Mouse (Mus musculus): Measurements from ENCODE around the gene Map3k5. TPM values are rescaled to one million over a fixed set of nuclear protein-coding genes. Genes with fewer than 3 reads are reported as not detected.

Gene Map3k5
- polyA plus RNA-seq, 1 experiment from 2014 or later: 1.9 TPM

DNA sequence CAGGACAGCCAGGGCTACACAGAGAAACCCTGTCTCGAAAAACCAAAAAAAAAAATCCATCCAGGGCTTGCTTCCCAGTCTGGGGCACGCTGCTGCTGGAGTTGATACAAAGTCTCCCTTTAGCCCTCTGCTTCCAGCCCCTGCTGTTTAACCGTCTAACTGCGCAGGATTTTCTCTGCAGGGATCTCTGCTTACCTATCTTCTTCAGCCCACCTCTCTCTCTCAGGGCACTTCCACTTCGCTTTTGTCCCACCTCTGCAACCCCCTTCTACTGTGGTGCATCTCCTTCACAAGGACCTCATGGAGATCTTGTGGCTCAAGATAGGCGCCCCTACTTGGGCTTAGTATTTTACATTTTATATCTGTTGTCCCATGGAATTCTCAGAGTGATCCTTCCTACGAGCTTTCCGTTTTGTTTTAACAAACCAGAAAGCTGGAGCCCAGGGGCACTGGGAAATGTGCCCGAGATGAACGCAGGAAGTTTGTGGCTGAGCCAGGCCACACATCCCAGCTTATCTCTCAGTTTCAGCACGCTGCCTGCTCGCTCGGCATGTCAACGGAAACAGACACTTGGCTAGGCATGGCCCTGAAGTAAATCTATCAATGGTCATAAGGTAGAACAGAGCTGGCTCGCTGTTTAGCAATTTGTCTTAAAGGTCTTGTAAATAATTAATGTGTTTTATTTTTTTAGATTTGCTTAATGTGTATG lies 201.2 kb downstream of the Map3k5 start:
- H3K36me3 ChIP-seq (ENCODE audit: control insufficient read depth, insufficient read depth, low read length): no peaks in the 10 kb centered on the region
- no peak overlapping the region for H3K9ac ChIP-seq (replicated peaks; ENCODE audit: low read depth, low read length)
- no peaks in the 10 kb centered on the region for H3K27me3 ChIP-seq (ENCODE audit: control insufficient read depth, insufficient read depth, low read length)
- no peak overlapping the region for H3K27ac ChIP-seq (ENCODE audit: low read depth, low read length)
- no peaks in the 10 kb centered on the region for H3K4me1 ChIP-seq (ENCODE audit: control insufficient read depth, insufficient read depth, low read length)
- 81% methylated on average over 15 of the region's 15 CpGs for WGBS
- H3K4me3 ChIP-seq (ENCODE audit: low read depth, low read length): no peak overlapping the region
- H3K9me3 ChIP-seq (ENCODE audit: control insufficient read depth, low read length): no peaks in the 10 kb centered on the region
- H3K4me2 ChIP-seq (ENCODE audit: low read depth, low read length): no peak overlapping the region
- no peak for ATAC-seq (ENCODE audit: low read depth)

DNA sequence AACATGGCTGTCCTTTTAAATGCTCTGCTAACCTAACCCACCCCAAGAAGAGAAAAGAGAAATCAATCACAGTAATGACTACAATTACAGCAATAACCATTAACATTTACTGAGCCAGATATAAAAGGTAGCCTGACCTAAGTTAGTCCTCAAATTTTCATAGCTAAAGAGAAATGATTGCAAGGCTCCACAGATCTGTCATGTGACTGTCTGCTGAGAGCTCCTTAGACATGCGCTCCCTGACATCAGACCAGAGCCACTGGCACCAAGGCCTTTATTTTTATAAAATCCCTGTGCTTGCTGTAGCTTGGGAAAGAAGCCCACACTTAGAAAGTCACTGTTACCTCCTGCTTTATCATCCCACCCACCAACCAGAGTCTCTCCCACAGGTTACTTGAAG lies 202.2 kb downstream of the Map3k5 start:
- no peaks in the 10 kb centered on the region for H3K27me3 ChIP-seq (ENCODE audit: control insufficient read depth, insufficient read depth, low read length)

DNA sequence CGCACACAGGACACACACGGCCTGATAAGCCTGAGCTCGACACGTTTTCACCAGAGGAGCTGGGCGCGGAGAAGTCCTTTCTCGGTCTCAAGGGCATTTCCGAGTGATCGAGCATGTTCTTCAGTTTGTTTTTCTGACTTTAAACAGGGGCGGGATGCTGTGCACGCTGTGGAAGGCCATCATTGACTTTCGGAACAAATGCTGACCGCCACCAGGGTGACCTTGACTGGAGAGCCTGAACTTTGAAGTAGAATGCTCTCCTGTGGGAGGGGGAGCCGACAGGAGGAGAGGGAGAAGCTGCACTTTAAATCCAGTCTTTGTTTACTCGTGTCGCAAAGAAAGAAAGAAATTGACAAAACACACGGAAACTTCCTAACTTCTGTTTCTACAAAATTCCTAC lies 207.1 kb downstream of the Map3k5 start:
- no peak overlapping the region for H3K4me2 ChIP-seq (ENCODE audit: low read depth, low read length)
- H3K4me3 ChIP-seq (ENCODE audit: low read depth, low read length): no peak overlapping the region
- H3K9ac ChIP-seq (replicated peaks; ENCODE audit: low read depth, low read length): no peak overlapping the region
- H3K27me3 ChIP-seq (ENCODE audit: control insufficient read depth, insufficient read depth, low read length): no peaks in the 10 kb centered on the region
- H3K9me3 ChIP-seq (ENCODE audit: control insufficient read depth, low read length): no peaks in the 10 kb centered on the region
- ATAC-seq (ENCODE audit: low read depth): no peak
- no peak overlapping the region for H3K27ac ChIP-seq (ENCODE audit: low read depth, low read length)
- no peaks in the 10 kb centered on the region for H3K36me3 ChIP-seq (ENCODE audit: control insufficient read depth, insufficient read depth, low read length)
- 40% methylated on average over 17 of the region's 17 CpGs for WGBS
- H3K4me1 ChIP-seq (ENCODE audit: control insufficient read depth, insufficient read depth, low read length): no peaks in the 10 kb centered on the region

More for the DNA sequence above, 202.2 kb downstream of the Map3k5 start:
- 92% methylated on average over 1 of the region's 1 CpGs for WGBS
- Histone ChIP-seq H3K4me1 (ENCODE audit: control insufficient read depth, insufficient read depth, low read length) (no peaks in the 10 kb centered on the region), H3K36me3 (ENCODE audit: control insufficient read depth, insufficient read depth, low read length) (no peaks in the 10 kb centered on the region), H3K9ac (replicated peaks; ENCODE audit: low read depth, low read length) (no peak overlapping the region), H3K27ac (ENCODE audit: low read depth, low read length) (no peak overlapping the region), H3K4me3 (ENCODE audit: low read depth, low read length) (no peak overlapping the region), H3K9me3 (ENCODE audit: control insufficient read depth, low read length) (no peaks in the 10 kb centered on the region), H3K4me2 (ENCODE audit: low read depth, low read length) (no peak overlapping the region)
- ATAC-seq (ENCODE audit: low read depth): no peak

DNA sequence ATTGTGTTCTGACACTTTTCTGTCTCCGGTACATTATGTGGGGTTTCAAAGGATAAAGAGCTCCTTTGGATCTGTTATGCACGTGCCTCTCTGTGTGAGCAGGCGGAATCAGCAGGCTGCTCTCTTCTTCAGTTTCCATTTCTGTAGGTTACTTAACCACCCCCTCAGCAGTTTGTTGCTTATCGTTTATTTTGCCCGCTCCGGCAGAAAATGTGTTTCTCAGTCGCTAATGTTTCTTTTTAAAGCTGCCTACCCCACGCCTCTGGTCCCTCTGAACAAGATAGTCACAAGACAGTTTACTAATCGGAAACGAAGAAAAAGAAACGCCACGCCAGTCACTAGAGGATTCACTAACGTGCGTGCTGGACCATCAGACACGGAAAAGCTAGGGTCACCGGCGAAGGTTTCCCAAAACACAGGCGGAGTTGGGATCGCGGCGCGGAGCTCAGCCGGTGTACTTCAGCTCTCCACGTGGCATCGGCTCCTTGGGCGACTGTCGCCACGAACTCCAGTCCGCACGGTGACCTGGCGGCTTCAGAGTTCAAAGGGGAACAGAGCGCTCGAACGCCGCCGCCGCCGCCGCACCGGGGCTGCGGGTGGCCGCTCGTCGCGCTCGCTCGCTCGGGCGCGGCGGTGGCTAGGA lies 214.0 kb downstream of the Map3k5 start, which contains the start of gene Map7:
TSS of gene Map7 (plus strand) at position 342 of the 643 bp plus-strand sequence.
- Histone ChIP-seq H3K36me3 (ENCODE audit: control insufficient read depth, insufficient read depth, low read length) (no peaks in the 10 kb centered on the region), H3K4me1 (ENCODE audit: control insufficient read depth, insufficient read depth, low read length) (0 out of 2 replicates have a peak, but pooled peaks cover 2% of the 10 kb centered on the region), H3K27me3 (ENCODE audit: control insufficient read depth, insufficient read depth, low read length) (peaks cover 26% of the 10 kb centered on the region), H3K4me2 (ENCODE audit: low read depth, low read length) (peak within 1 kb of the TSS; percentile 92), H3K27ac (ENCODE audit: low read depth, low read length) (no peak within 1 kb of the TSS), H3K4me3 (ENCODE audit: low read depth, low read length) (peak within 1 kb of the TSS; percentile 67), H3K9ac (replicated peaks; ENCODE audit: low read depth, low read length) (peak within 1 kb of the TSS; percentile 59), H3K9me3 (ENCODE audit: control insufficient read depth, low read length) (no peaks in the 10 kb centered on the region)
- 5% methylated on average over 51 of the region's 51 CpGs for WGBS
- ATAC-seq (ENCODE audit: low read depth): peak; percentile 9; the same call in 1 of the 2 replicates

DNA sequence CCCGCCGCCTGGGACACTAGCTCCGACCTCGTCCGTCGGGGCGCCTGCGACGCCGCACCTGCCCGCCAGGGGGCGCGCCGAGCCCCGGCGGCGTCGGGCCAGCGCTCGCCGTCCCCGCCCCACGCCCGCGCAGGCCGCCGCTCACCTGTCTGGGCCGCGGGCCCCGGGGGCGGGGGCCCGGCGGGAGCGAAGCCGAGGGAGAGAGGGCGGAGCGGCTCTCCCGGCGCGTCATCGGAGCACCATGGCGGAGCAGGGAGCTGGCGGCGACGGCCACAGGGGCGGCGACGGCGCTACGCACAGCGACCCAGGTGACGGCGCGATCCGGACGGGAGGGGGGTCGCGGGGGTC lies 214.5 kb downstream of the Map3k5 start:
- Histone ChIP-seq H3K27ac (ENCODE audit: low read depth, low read length) (no peak overlapping the region), H3K4me1 (ENCODE audit: control insufficient read depth, insufficient read depth, low read length) (0 out of 2 replicates have a peak, but pooled peaks cover 2% of the 10 kb centered on the region), H3K4me2 (ENCODE audit: low read depth, low read length) (peak overlapping the region; percentile 92), H3K9ac (replicated peaks; ENCODE audit: low read depth, low read length) (peak overlapping the region; percentile 59), H3K27me3 (ENCODE audit: control insufficient read depth, insufficient read depth, low read length) (peaks cover 26% of the 10 kb centered on the region), H3K36me3 (ENCODE audit: control insufficient read depth, insufficient read depth, low read length) (no peaks in the 10 kb centered on the region), H3K4me3 (ENCODE audit: low read depth, low read length) (peak overlapping the region; percentile 67), H3K9me3 (ENCODE audit: control insufficient read depth, low read length) (no peaks in the 10 kb centered on the region)
- WGBS: 0% methylated on average over 47 of the region's 58 CpGs
- ATAC-seq (ENCODE audit: low read depth): peak; percentile 77

DNA sequence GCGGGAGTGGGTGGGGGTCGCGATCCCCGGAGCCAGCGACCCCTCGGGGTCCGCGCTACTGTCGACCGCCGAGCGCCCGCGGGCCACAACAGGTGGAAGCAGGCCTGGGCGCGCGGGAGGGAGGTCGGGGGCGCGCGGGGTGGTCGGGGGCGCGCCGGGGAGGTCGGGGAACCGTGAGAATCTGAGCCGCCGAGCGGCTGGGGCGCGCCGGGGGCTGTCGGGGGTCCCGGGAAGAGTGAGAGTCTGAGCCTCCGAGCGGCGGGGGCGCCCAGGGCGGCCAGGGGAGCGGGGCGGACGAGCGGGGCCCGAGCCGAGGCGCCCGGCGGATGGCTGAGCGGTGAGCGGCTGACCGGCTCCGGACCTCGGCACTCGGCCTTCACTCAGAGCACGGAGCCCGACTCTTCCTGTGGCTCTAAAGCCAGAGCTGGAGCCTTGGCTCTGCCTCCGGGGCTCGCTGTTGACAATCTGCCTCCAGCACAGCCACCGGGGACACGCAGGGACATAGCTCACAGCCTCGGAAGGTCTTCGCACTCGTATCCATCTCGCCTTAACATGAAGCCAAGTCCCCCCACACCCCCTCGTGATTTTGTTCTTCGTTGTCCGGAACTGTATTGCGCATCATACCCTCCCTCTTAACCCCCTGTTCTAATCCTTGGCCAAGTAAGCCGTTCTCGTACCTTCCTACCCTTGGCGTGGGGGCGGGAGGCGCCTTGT lies 215.0 kb downstream of the Map3k5 start:
- Histone ChIP-seq H3K27ac (ENCODE audit: low read depth, low read length) (no peak overlapping the region), H3K4me3 (ENCODE audit: low read depth, low read length) (peak overlapping the region; percentile 67), H3K9me3 (ENCODE audit: control insufficient read depth, low read length) (no peaks in the 10 kb centered on the region), H3K4me1 (ENCODE audit: control insufficient read depth, insufficient read depth, low read length) (0 out of 2 replicates have a peak, but pooled peaks cover 2% of the 10 kb centered on the region), H3K27me3 (ENCODE audit: control insufficient read depth, insufficient read depth, low read length) (peaks cover 26% of the 10 kb centered on the region), H3K4me2 (ENCODE audit: low read depth, low read length) (peak overlapping the region; percentile 92), H3K36me3 (ENCODE audit: control insufficient read depth, insufficient read depth, low read length) (no peaks in the 10 kb centered on the region), H3K9ac (replicated peaks; ENCODE audit: low read depth, low read length) (peak overlapping the region; percentile 59)
- WGBS: under 1% methylated on average over 44 of the region's 74 CpGs
- ATAC-seq (ENCODE audit: low read depth): peak; percentile 78

DNA sequence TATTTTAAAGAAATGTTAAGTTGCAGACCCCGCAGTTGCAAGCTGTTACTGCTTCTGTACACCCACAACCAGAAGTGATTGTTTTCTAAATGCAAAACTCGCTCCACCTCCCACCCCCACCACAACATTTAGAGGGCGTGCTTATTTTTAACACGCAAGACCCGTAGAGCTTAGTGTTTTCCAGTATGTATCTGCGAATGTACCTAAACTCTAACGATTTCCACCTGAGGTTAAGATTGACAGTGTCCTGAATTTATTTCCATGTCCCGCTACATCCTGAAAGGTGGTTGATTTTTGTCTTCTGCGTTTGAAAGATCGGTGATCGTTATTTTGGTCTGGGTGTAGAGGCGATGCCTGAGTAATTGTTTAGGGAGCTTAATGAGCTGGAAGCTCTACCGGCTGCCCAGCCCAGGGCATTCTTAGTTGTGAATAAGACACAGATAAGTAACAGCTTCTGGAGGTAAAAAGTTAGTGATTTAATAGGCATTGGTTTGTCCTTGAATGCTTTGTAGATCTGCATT lies 215.6 kb downstream of the Map3k5 start:
- Histone ChIP-seq H3K9me3 (ENCODE audit: control insufficient read depth, low read length) (no peaks in the 10 kb centered on the region), H3K4me1 (ENCODE audit: control insufficient read depth, insufficient read depth, low read length) (0 out of 2 replicates have a peak, but pooled peaks cover 2% of the 10 kb centered on the region), H3K27me3 (ENCODE audit: control insufficient read depth, insufficient read depth, low read length) (peaks cover 26% of the 10 kb centered on the region), H3K9ac (replicated peaks; ENCODE audit: low read depth, low read length) (peak overlapping the region; percentile 59), H3K4me3 (ENCODE audit: low read depth, low read length) (peak overlapping the region; percentile 67), H3K27ac (ENCODE audit: low read depth, low read length) (no peak overlapping the region), H3K36me3 (ENCODE audit: control insufficient read depth, insufficient read depth, low read length) (no peaks in the 10 kb centered on the region), H3K4me2 (ENCODE audit: low read depth, low read length) (peak overlapping the region; percentile 92)
- 1% methylated on average over 13 of the region's 13 CpGs for WGBS
- no peak for ATAC-seq (ENCODE audit: low read depth)

DNA sequence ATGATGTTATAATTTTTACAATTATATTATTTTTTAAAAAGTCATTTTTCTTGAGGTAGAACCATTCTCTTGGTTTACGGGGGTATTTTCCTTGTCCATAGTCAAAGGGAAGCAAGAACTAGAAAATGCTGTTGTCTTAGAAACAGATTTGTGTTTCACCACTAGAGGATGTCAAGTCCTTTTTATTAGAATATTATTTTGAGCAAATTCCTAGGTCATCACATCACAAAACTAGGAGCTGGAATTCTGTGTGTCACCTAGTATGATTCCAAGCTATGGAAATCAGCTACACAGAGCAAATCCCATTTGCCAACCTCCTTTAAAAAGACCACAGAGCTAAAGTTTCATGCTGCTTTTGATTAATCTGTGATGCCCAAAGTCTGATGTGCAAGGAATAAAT lies 217.9 kb downstream of the Map3k5 start:
- no peaks in the 10 kb centered on the region for H3K36me3 ChIP-seq (ENCODE audit: control insufficient read depth, insufficient read depth, low read length)
- H3K9ac ChIP-seq (replicated peaks; ENCODE audit: low read depth, low read length): no peak overlapping the region
- peaks cover 26% of the 10 kb centered on the region for H3K27me3 ChIP-seq (ENCODE audit: control insufficient read depth, insufficient read depth, low read length)
- ATAC-seq (ENCODE audit: low read depth): no peak
- H3K4me3 ChIP-seq (ENCODE audit: low read depth, low read length): no peak overlapping the region
- no peak overlapping the region for H3K4me2 ChIP-seq (ENCODE audit: low read depth, low read length)
- WGBS: 93% methylated on average over 1 of the region's 1 CpGs
- no peak overlapping the region for H3K27ac ChIP-seq (ENCODE audit: low read depth, low read length)
- no peaks in the 10 kb centered on the region for H3K9me3 ChIP-seq (ENCODE audit: control insufficient read depth, low read length)
- H3K4me1 ChIP-seq (ENCODE audit: control insufficient read depth, insufficient read depth, low read length): 0 out of 2 replicates have a peak, but pooled peaks cover 2% of the 10 kb centered on the region
